Mouse (Mus musculus): ENCODE results near the gene Fbxo3. TPM values are rescaled to one million over a fixed set of nuclear protein-coding genes. Genes with fewer than 3 reads are reported as not detected.
A peak's percentile ranks its signal among the peaks of the same experiment; 100 is the strongest.
"Not testable (repeated sequence)": the region's sequence is repeated elsewhere in the genome, so short reads cannot be mapped to it uniquely, and the experiment has no call there.

Gene Fbxo3
- polyA plus RNA-seq, 1 experiment from 2014 or later: 61.1 TPM

- H3K27ac ChIP-seq (ENCODE audit: low read length); H3K4me3 ChIP-seq (ENCODE audit: low read length); H3K27me3 ChIP-seq (ENCODE audit: insufficient read depth, low read length); H3K9ac ChIP-seq (replicated peaks; ENCODE audit: low read length); ATAC-seq (ENCODE audit: low FRiP score, low TSS enrichment); H3K9me3 ChIP-seq (ENCODE audit: low read length); H3K4me1 ChIP-seq (ENCODE audit: insufficient read depth, low read length); H3K4me2 ChIP-seq (replicated peaks; ENCODE audit: low read depth, low read length); H3K36me3 ChIP-seq (ENCODE audit: insufficient read depth, low read length): not testable (repeated sequence)
Observed at GRCm38 (mm10) chr2:104084027-104084426, 56.5 kb downstream of the Fbxo3 start.

- not testable (repeated sequence) for H3K27me3 ChIP-seq (ENCODE audit: insufficient read depth, low read length); H3K4me2 ChIP-seq (replicated peaks; ENCODE audit: low read depth, low read length); H3K36me3 ChIP-seq (ENCODE audit: insufficient read depth, low read length); H3K27ac ChIP-seq (ENCODE audit: low read length); ATAC-seq (ENCODE audit: low FRiP score, low TSS enrichment); H3K9ac ChIP-seq (replicated peaks; ENCODE audit: low read length); H3K4me3 ChIP-seq (ENCODE audit: low read length); H3K9me3 ChIP-seq (ENCODE audit: low read length); H3K4me1 ChIP-seq (ENCODE audit: insufficient read depth, low read length)
- 75% methylated on average over 1 of the region's 1 CpGs for WGBS
Observed at GRCm38 (mm10) chr2:104087562-104087961, 60.0 kb downstream of the Fbxo3 start.

- 69% methylated on average over 2 of the region's 2 CpGs for WGBS
- Histone ChIP-seq H3K4me1 (ENCODE audit: insufficient read depth, low read length) (peaks cover 7% of the 10 kb centered on the region; the same call in 1 of the 2 replicates), H3K4me2 (replicated peaks; ENCODE audit: low read depth, low read length) (no peak overlapping the region), H3K9ac (replicated peaks; ENCODE audit: low read length) (no peak overlapping the region), H3K27ac (ENCODE audit: low read length) (no peak overlapping the region), H3K9me3 (ENCODE audit: low read length) (no peaks in the 10 kb centered on the region), H3K27me3 (ENCODE audit: insufficient read depth, low read length) (no peaks in the 10 kb centered on the region), H3K4me3 (ENCODE audit: low read length) (no peak overlapping the region), H3K36me3 (ENCODE audit: insufficient read depth, low read length) (no peaks in the 10 kb centered on the region)
- no peak for ATAC-seq (ENCODE audit: low FRiP score, low TSS enrichment)
Observed at GRCm38 (mm10) chr2:104093305-104093704, 65.8 kb downstream of the Fbxo3 start.

- H3K4me2 ChIP-seq (replicated peaks; ENCODE audit: low read depth, low read length): peak within 1 kb of the TSS; percentile 82
- H3K9ac ChIP-seq (replicated peaks; ENCODE audit: low read length): peak within 1 kb of the TSS; percentile 79
- peak within 1 kb of the TSS; percentile 64 for H3K4me3 ChIP-seq (ENCODE audit: low read length)
- no peaks in the 10 kb centered on the region for H3K27me3 ChIP-seq (ENCODE audit: insufficient read depth, low read length)
- H3K4me1 ChIP-seq (ENCODE audit: insufficient read depth, low read length): peaks cover 12% of the 10 kb centered on the region; the same call in 1 of the 2 replicates
- no peaks in the 10 kb centered on the region for H3K36me3 ChIP-seq (ENCODE audit: insufficient read depth, low read length)
- peak; percentile 96 for ATAC-seq (ENCODE audit: low FRiP score, low TSS enrichment)
- H3K9me3 ChIP-seq (ENCODE audit: low read length): no peaks in the 10 kb centered on the region
- H3K27ac ChIP-seq (ENCODE audit: low read length): peak within 1 kb of the TSS; percentile 91
- WGBS: 2% methylated on average over 15 of the region's 15 CpGs
Observed at GRCm38 (mm10) chr2:104095741-104096213, 68.3 kb downstream of the Fbxo3 start, which contains the start of gene Cd59a. Gene Cd59a (plus strand): TSS chr2:104095801.

- Histone ChIP-seq H3K9ac (replicated peaks; ENCODE audit: low read length) (peak overlapping the region; percentile 79), H3K4me2 (replicated peaks; ENCODE audit: low read depth, low read length) (peak overlapping the region; percentile 82), H3K9me3 (ENCODE audit: low read length) (no peaks in the 10 kb centered on the region), H3K27me3 (ENCODE audit: insufficient read depth, low read length) (no peaks in the 10 kb centered on the region), H3K4me1 (ENCODE audit: insufficient read depth, low read length) (peaks cover 12% of the 10 kb centered on the region; the same call in 1 of the 2 replicates), H3K36me3 (ENCODE audit: insufficient read depth, low read length) (no peaks in the 10 kb centered on the region), H3K4me3 (ENCODE audit: low read length) (peak overlapping the region; percentile 64), H3K27ac (ENCODE audit: low read length) (peak overlapping the region; percentile 91)
- ATAC-seq (ENCODE audit: low FRiP score, low TSS enrichment): no peak; the same call in 1 of the 2 replicates
- WGBS: 27% methylated on average over 10 of the region's 10 CpGs
Observed at GRCm38 (mm10) chr2:104096256-104096655, 68.7 kb downstream of the Fbxo3 start.

GRCm38 (mm10) chr2:104096796-104097195, 69.3 kb downstream of the Fbxo3 start:
- not testable (repeated sequence) for H3K36me3 ChIP-seq (ENCODE audit: insufficient read depth, low read length); H3K9ac ChIP-seq (replicated peaks; ENCODE audit: low read length); H3K9me3 ChIP-seq (ENCODE audit: low read length); H3K27ac ChIP-seq (ENCODE audit: low read length); H3K27me3 ChIP-seq (ENCODE audit: insufficient read depth, low read length); ATAC-seq (ENCODE audit: low FRiP score, low TSS enrichment); H3K4me3 ChIP-seq (ENCODE audit: low read length)
- 85% methylated on average over 1 of the region's 1 CpGs for WGBS
- peaks cover 12% of the 10 kb centered on the region; the same call in 1 of the 2 replicates for H3K4me1 ChIP-seq (ENCODE audit: insufficient read depth, low read length)
- H3K4me2 ChIP-seq (replicated peaks; ENCODE audit: low read depth, low read length): peak overlapping the region; percentile 82

GRCm38 (mm10) chr2:104097396-104097795, 69.9 kb downstream of the Fbxo3 start:
- not testable (repeated sequence) for H3K4me2 ChIP-seq (replicated peaks; ENCODE audit: low read depth, low read length); ATAC-seq (ENCODE audit: low FRiP score, low TSS enrichment); H3K36me3 ChIP-seq (ENCODE audit: insufficient read depth, low read length); H3K27ac ChIP-seq (ENCODE audit: low read length); H3K9me3 ChIP-seq (ENCODE audit: low read length); H3K27me3 ChIP-seq (ENCODE audit: insufficient read depth, low read length); H3K9ac ChIP-seq (replicated peaks; ENCODE audit: low read length); H3K4me3 ChIP-seq (ENCODE audit: low read length)
- H3K4me1 ChIP-seq (ENCODE audit: insufficient read depth, low read length): peaks cover 12% of the 10 kb centered on the region; the same call in 1 of the 2 replicates
- WGBS: 93% methylated on average over 4 of the region's 4 CpGs

GRCm38 (mm10) chr2:104098529-104099230, 71.2 kb downstream of the Fbxo3 start:
- no peaks in the 10 kb centered on the region for H3K27me3 ChIP-seq (ENCODE audit: insufficient read depth, low read length)
- no peak overlapping the region for H3K9ac ChIP-seq (replicated peaks; ENCODE audit: low read length)
- no peaks in the 10 kb centered on the region for H3K36me3 ChIP-seq (ENCODE audit: insufficient read depth, low read length)
- ATAC-seq (ENCODE audit: low FRiP score, low TSS enrichment): no peak
- H3K4me2 ChIP-seq (replicated peaks; ENCODE audit: low read depth, low read length): no peak overlapping the region
- WGBS: 32% methylated on average over 3 of the region's 3 CpGs
- peaks cover 12% of the 10 kb centered on the region; the same call in 1 of the 2 replicates for H3K4me1 ChIP-seq (ENCODE audit: insufficient read depth, low read length)
- H3K27ac ChIP-seq (ENCODE audit: low read length): no peak overlapping the region
- no peak overlapping the region for H3K4me3 ChIP-seq (ENCODE audit: low read length)
- H3K9me3 ChIP-seq (ENCODE audit: low read length): no peaks in the 10 kb centered on the region

- Histone ChIP-seq H3K27me3 (ENCODE audit: insufficient read depth, low read length) (no peaks in the 10 kb centered on the region), H3K9me3 (ENCODE audit: low read length) (no peaks in the 10 kb centered on the region), H3K4me3 (ENCODE audit: low read length) (no peak overlapping the region), H3K9ac (replicated peaks; ENCODE audit: low read length) (no peak overlapping the region), H3K4me1 (ENCODE audit: insufficient read depth, low read length) (peaks cover 12% of the 10 kb centered on the region; the same call in 1 of the 2 replicates), H3K27ac (ENCODE audit: low read length) (no peak overlapping the region), H3K4me2 (replicated peaks; ENCODE audit: low read depth, low read length) (no peak overlapping the region), H3K36me3 (ENCODE audit: insufficient read depth, low read length) (no peaks in the 10 kb centered on the region)
- 95% methylated on average over 2 of the region's 2 CpGs for WGBS
- no peak for ATAC-seq (ENCODE audit: low FRiP score, low TSS enrichment)
Observed at GRCm38 (mm10) chr2:104099231-104099585, 71.7 kb downstream of the Fbxo3 start.

GRCm38 (mm10) chr2:104099946-104100345, 72.4 kb downstream of the Fbxo3 start:
- H3K27ac ChIP-seq (ENCODE audit: low read length): no peak overlapping the region
- no peaks in the 10 kb centered on the region for H3K27me3 ChIP-seq (ENCODE audit: insufficient read depth, low read length)
- WGBS: 67% methylated on average over 1 of the region's 1 CpGs
- no peak overlapping the region for H3K4me3 ChIP-seq (ENCODE audit: low read length)
- ATAC-seq (ENCODE audit: low FRiP score, low TSS enrichment): no peak
- peaks cover 12% of the 10 kb centered on the region; the same call in 1 of the 2 replicates for H3K4me1 ChIP-seq (ENCODE audit: insufficient read depth, low read length)
- no peaks in the 10 kb centered on the region for H3K9me3 ChIP-seq (ENCODE audit: low read length)
- H3K36me3 ChIP-seq (ENCODE audit: insufficient read depth, low read length): no peaks in the 10 kb centered on the region
- no peak overlapping the region for H3K4me2 ChIP-seq (replicated peaks; ENCODE audit: low read depth, low read length)
- H3K9ac ChIP-seq (replicated peaks; ENCODE audit: low read length): no peak overlapping the region
